Mouse (Mus musculus) heart, adult 2 months (tissue): ENCODE measurements around the gene Mal.

ENCODE experiments used
- CTCF ChIP-seq: fragments of 200-600 bp; IDR thresholded peaks from 2 replicates; pipeline ENCODE4 v1.8.1; 2022; ENCODE audit warnings: antibody characterized with exemption, mild to moderate bottlenecking, moderate library complexity
- EP300 ChIP-seq: fragments of 200-500 bp; IDR thresholded peaks from 2 replicates; pipeline ENCODE4 v1.6.1; 2011; ENCODE audit warnings: low read depth, low read length, control low read depth; ENCODE audit not compliant: insufficient read depth
- POLR2A ChIP-seq: fragments of 200-500 bp; IDR thresholded peaks from 2 replicates; pipeline ENCODE4 v1.6.1; 2011; ENCODE audit warnings: mild to moderate bottlenecking, low read depth, low read length, control low read depth; ENCODE audit not compliant: insufficient read depth

GRCm38 (mm10) chr2:127648145-127648544, 8.3 kb downstream of the Mal start:
- TF ChIP-seq CTCF (no peak), POLR2A (no peak), EP300 (no peak)
